Mouse (Mus musculus) embryonic facial prominence, embryonic 11.5 days (tissue): ENCODE results near the gene Slc11a2. TPM values are rescaled to one million over a fixed set of nuclear protein-coding genes. Genes with fewer than 3 reads are reported as not detected.
"Not testable (repeated sequence)": the region's sequence is repeated elsewhere in the genome, so short reads cannot be mapped to it uniquely, and the experiment has no call there.

Experiments
- ATAC-seq: fragments of 200-750 bp; cut with Nextera tagmentation; replicated peaks from 2 replicates; pipeline ENCODE4 v1.8.0; 2017; ENCODE audit warnings: low read depth; ENCODE audit not compliant: insufficient number of reproducible peaks, low FRiP score, low TSS enrichment
- DNase-seq: peaks from one replicate; pipeline ENCODE4 v3.0.0-alpha.2; 2015; ENCODE audit warnings: low spot score
- H3K27ac ChIP-seq: fragments of 300-500 bp; sonication (generic); replicated peaks from 2 replicates; pipeline ENCODE4 v1.5.1; 2014; ENCODE audit warnings: mild to moderate bottlenecking, low read depth, low read length, control low read depth
- H3K27me3 ChIP-seq: fragments of 300-500 bp; sonication (generic); 2 replicates; pipeline ENCODE4 v1.6.1; 2014; ENCODE audit warnings: mild to moderate bottlenecking, low read length, moderate library complexity, mixed read lengths; ENCODE audit not compliant: control insufficient read depth, insufficient read depth
- H3K36me3 ChIP-seq: fragments of 300-500 bp; sonication (generic); replicated peaks from 2 replicates; pipeline ENCODE4 v1.6.1; 2014; ENCODE audit warnings: low read depth, mild to moderate bottlenecking, low read length, moderate library complexity, mixed read lengths; ENCODE audit not compliant: control insufficient read depth, insufficient read depth
- H3K4me1 ChIP-seq: fragments of 300-500 bp; sonication (generic); 2 replicates; pipeline ENCODE4 v1.6.1; 2014; ENCODE audit warnings: low read length, mixed read lengths; ENCODE audit not compliant: control insufficient read depth, insufficient read depth
- H3K4me2 ChIP-seq: fragments of 300-500 bp; sonication (generic); 2 replicates; pipeline ENCODE4 v1.6.1; 2014; ENCODE audit warnings: low read depth, mild to moderate bottlenecking, control low read depth, low read length, moderate library complexity
- H3K4me3 ChIP-seq: fragments of 300-500 bp; sonication (generic); 2 replicates; pipeline ENCODE4 v1.5.1; 2014; ENCODE audit warnings: low read depth, low read length, control low read depth
- H3K9ac ChIP-seq: fragments of 300-500 bp; sonication (generic); replicated peaks from 2 replicates; pipeline ENCODE4 v1.6.1; 2014; ENCODE audit warnings: mild to moderate bottlenecking, control low read depth, low read length
- H3K9me3 ChIP-seq: fragments of 300-500 bp; sonication (generic); replicated peaks from 2 replicates; pipeline ENCODE4 v1.6.1; 2016; ENCODE audit warnings: mild to moderate bottlenecking, low read length, inconsistent platforms, mixed read lengths; ENCODE audit not compliant: control insufficient read depth
- WGBS: fragments of 180-500 bp; shearing (Covaris S2); extraction: QIAGEN DNeasy Blood & Tissue Kit; methylation state at CpG from one replicate; pipeline ENCODE4 v1.1.7; 2014; 5-methylcytosine and 5-hydroxymethylcytosine counted together
- polyA plus RNA-seq: library from polyadenylated mRNA; unstranded; fragments of >200 nt; fragmentation: Nextera tagmentation; extraction: Ambion mirVana; gene quantifications from 2 replicates; pipeline ENCODE4 v1.2.1, GENCODE M21; 2014

The Slc11a2 gene
- polyA plus RNA-seq, 1 experiment from 2014 or later: 18.8 TPM

- Histone ChIP-seq H3K4me3 (no peak overlapping the region), H3K9ac (no peak overlapping the region), H3K4me1 (no peaks in the 10 kb centered on the region), H3K36me3 (no peaks in the 10 kb centered on the region), H3K27me3 (no peaks in the 10 kb centered on the region), H3K4me2 (no peak overlapping the region), H3K9me3 (no peaks in the 10 kb centered on the region), H3K27ac (no peak overlapping the region)
- DNase-seq: no peak
- 85% methylated on average over 8 of the region's 8 CpGs for WGBS
- no peak for ATAC-seq
Observed at GRCm38 (mm10) chr15:100379658-100380057, 45.2 kb downstream of the Slc11a2 start.

- not testable (repeated sequence) for H3K27ac ChIP-seq, DNase-seq, H3K36me3 ChIP-seq, H3K4me3 ChIP-seq, H3K4me2 ChIP-seq, H3K4me1 ChIP-seq, H3K9me3 ChIP-seq, ATAC-seq, H3K27me3 ChIP-seq, H3K9ac ChIP-seq
- WGBS: 32% methylated on average over 3 of the region's 9 CpGs
Observed at GRCm38 (mm10) chr15:100377847-100378505, 46.9 kb downstream of the Slc11a2 start.

GRCm38 (mm10) chr15:100375066-100375465 lies 49.8 kb downstream of the Slc11a2 start:
- Histone ChIP-seq H3K27me3 (no peaks in the 10 kb centered on the region), H3K9me3 (no peaks in the 10 kb centered on the region), H3K4me3 (no peak overlapping the region), H3K36me3 (no peaks in the 10 kb centered on the region), H3K4me1 (no peaks in the 10 kb centered on the region), H3K4me2 (no peak overlapping the region), H3K27ac (no peak overlapping the region), H3K9ac (no peak overlapping the region)
- DNase-seq (peak; percentile 81), ATAC-seq (no peak)
- 32% methylated on average over 5 of the region's 5 CpGs for WGBS

GRCm38 (mm10) chr15:100367119-100367518 lies 57.8 kb downstream of the Slc11a2 start:
- no peak overlapping the region for H3K27ac ChIP-seq
- no peak overlapping the region for H3K4me2 ChIP-seq
- H3K4me3 ChIP-seq: no peak overlapping the region
- no peak for ATAC-seq
- H3K9ac ChIP-seq: no peak overlapping the region
- H3K36me3 ChIP-seq: no peaks in the 10 kb centered on the region
- H3K4me1 ChIP-seq: no peaks in the 10 kb centered on the region
- no peaks in the 10 kb centered on the region for H3K27me3 ChIP-seq
- DNase-seq: no peak
- no peaks in the 10 kb centered on the region for H3K9me3 ChIP-seq
- WGBS: 88% methylated on average over 7 of the region's 7 CpGs

GRCm38 (mm10) chr15:100365967-100366366 lies 58.9 kb downstream of the Slc11a2 start:
- WGBS: 40% methylated on average over 7 of the region's 9 CpGs
- H3K9ac ChIP-seq, H3K4me1 ChIP-seq, H3K27me3 ChIP-seq, H3K4me2 ChIP-seq, H3K36me3 ChIP-seq, H3K4me3 ChIP-seq, DNase-seq, ATAC-seq, H3K27ac ChIP-seq, H3K9me3 ChIP-seq: not testable (repeated sequence)

- WGBS: 69% methylated on average over 7 of the region's 7 CpGs
- no peaks in the 10 kb centered on the region for H3K36me3 ChIP-seq
- no peak within 1 kb of the TSS for H3K27ac ChIP-seq
- H3K4me2 ChIP-seq: no peak within 1 kb of the TSS
- H3K27me3 ChIP-seq: no peaks in the 10 kb centered on the region
- H3K4me3 ChIP-seq: no peak within 1 kb of the TSS
- ATAC-seq: no peak
- H3K4me1 ChIP-seq: no peaks in the 10 kb centered on the region
- no peak for DNase-seq
- no peak within 1 kb of the TSS for H3K9ac ChIP-seq
- H3K9me3 ChIP-seq: no peaks in the 10 kb centered on the region
Observed at GRCm38 (mm10) chr15:100364242-100364641, 60.6 kb downstream of the Slc11a2 start, which contains the start of gene Higd1c. Higd1c (plus strand) TSS chr15:100364542.

GRCm38 (mm10) chr15:100355876-100356275 lies 69.0 kb downstream of the Slc11a2 start:
- DNase-seq: no peak
- H3K36me3 ChIP-seq: no peaks in the 10 kb centered on the region
- no peak overlapping the region for H3K4me2 ChIP-seq
- ATAC-seq: no peak
- no peak overlapping the region for H3K27ac ChIP-seq
- H3K4me1 ChIP-seq: no peaks in the 10 kb centered on the region
- no peak overlapping the region for H3K4me3 ChIP-seq
- no peaks in the 10 kb centered on the region for H3K9me3 ChIP-seq
- no peaks in the 10 kb centered on the region for H3K27me3 ChIP-seq
- WGBS: 83% methylated on average over 5 of the region's 5 CpGs
- no peak overlapping the region for H3K9ac ChIP-seq

- H3K27ac ChIP-seq, H3K36me3 ChIP-seq, H3K4me3 ChIP-seq, ATAC-seq, H3K4me1 ChIP-seq, H3K9me3 ChIP-seq, H3K9ac ChIP-seq, H3K27me3 ChIP-seq, H3K4me2 ChIP-seq, DNase-seq: not testable (repeated sequence)
- WGBS: 85% methylated on average over 13 of the region's 22 CpGs
Observed at GRCm38 (mm10) chr15:100353399-100353798, 71.5 kb downstream of the Slc11a2 start.
